Mouse (Mus musculus) right cerebral cortex, adult 18-20 months (tissue): Measurements from ENCODE around the gene Tnfaip1.
"Not testable (repeated sequence)": the region's sequence is repeated elsewhere in the genome, so short reads cannot be mapped to it uniquely, and the experiment has no call there.

ENCODE experiments used
- DNase-seq: peaks from one replicate; pipeline ENCODE4 v3.0.0; 2022; ENCODE audit warnings: mixed read lengths

The Tnfaip1 gene

DNA sequence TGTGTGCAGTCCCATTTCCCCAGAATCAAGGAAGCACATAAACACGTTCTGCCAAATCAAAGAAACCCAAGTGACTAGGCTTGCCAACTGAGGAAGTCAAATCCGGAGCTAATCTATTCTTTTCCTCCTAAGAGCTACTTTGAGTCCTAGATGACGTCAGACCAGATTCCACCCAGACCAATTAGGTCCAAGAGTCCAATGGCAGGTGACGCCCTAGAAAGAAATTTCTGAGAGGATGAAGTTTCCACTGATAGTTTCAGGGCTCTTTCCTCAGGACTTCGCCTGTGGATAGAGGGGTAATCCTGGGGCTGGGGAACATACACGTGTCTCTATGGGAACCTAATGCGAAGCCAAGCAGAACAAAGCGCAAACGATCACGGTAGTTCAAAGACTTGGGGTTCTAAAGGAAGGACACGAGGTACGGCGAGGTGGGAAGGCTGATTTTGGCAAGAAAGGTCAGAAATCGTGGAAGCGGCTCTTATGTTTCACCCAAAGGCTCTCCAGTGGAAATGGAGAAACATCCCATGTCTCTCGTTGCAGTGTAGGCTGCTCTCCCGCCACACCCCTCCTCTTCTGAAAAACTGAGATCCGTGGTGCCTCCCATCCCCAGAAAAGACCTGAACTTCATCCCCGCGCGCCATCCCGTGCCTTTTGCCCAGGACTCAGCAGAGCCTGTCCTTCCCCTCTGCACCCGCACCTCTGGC, 604 bp downstream of the Tnfaip1 start:
- DNase-seq, result no peak

DNA sequence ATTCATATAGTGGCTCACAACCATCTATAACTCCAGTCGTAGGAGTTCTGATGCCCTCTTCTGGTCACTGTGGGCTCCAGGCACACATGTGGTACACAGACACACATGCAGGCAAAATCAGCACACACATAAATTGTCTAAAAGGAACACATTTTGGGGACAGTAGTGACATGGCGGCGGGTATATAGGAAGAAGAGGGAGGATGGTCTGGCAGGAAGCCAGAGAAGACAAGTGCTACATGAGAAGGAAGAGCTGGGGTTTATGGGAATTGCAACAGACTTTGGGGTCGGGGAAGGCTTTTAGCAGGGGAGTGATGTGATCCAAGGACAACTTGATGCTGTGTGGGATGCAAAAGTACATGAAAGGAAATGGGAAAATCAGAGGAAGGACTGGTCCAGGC, 1.6 kb downstream of the Tnfaip1 start:
- DNase-seq, result no peak

DNA sequence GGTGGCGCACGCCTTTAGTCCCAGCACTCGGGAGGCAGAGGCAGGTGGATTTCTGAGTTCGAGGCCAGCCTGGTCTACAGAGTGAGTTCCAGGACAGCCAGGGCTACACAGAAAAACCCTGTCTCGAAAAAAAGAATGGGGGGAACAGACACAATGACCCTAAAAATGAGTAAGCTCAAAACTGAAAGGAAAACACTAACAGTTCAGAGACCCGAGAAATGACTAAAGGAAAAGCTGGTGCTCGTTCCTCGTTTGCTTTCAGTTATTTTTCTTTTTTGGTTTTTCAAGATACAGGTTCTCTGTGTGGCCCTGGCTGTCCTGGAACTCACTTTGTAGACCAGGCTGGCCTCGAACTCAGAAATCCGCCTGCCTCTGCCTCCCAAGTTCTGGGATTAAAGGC, 4.6 kb downstream of the Tnfaip1 start:
- not testable (repeated sequence) for DNase-seq

DNA sequence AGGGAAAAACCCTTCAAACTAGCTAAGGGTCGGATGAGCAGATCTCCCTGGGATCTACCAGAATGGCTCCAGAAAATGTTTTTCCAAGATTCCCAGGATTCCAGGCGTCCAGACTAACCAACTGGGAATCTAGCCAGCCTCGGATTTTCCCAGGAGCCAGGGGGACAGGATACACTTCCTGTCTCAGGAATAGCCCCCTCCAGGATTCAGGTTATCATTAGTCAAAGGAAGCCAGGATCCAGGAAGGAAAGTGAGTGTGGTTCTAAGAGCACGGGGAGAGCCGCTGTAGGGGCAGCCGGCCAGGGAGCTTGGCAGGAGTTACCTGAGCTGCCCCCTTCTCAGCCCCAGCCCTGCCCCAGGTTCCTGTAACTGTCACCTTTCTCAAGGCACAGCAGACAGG, 5.1 kb downstream of the Tnfaip1 start:
- DNase-seq, result no peak

DNA sequence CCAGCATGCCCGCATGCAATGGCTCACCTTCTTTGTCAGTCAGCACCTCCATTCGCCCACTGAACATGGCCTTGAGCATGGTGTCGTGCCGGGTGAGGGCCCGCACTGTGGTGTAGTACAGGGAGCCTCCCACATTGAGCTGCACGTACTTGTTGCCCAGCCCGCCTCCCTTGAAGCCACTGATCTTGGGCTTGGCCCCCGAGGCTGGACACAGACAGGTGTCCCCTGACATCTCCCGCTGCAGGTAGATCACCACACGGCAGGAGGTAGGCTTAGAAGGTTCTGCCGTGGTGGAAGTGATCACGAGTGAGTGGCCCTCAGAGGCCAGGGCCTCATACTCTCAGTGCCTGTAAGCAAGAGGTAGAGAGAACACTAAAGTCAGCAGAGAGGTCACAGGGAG, 6.1 kb downstream of the Tnfaip1 start:
- DNase-seq, result no peak

DNA sequence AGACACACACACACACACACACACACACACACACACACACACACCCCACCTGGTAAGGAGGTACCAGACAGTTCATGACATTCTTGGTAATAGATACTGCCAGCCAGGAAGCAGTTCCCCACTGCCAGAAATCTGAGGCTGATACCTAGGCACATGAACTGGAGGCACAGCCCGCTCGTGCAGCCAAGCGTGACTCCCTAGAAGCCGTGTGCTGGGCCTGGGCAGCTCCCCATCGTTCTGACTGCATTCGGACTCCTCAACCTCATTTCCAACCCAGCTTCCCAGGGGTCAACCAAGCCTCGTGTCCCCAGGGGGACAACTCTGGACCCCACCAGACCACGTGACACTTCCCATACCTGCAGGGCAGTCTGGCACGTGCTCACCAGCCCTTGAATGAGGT, 7.4 kb downstream of the Tnfaip1 start:
- no peak for DNase-seq

DNA sequence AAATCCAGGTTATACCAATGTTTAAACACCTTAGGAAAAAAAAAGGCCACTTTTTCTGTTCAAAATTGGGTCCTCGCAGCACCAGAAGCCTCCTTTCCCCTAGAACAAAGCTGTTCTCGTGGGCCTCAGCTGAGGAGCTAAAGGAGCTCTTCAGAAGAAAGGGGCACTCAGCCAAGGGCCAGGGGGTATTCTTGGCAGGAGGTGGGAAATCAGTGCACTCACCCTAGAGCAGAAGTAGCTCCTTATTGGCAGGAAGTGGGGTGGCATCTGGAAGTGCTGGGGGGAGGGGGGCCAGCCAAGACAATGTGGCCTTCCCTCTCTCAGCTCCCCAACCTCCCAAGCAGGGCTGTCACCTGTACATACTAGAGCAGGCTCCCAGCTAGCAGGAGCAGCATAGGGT, 11.3 kb downstream of the Tnfaip1 start:
- DNase-seq, result no peak

DNA sequence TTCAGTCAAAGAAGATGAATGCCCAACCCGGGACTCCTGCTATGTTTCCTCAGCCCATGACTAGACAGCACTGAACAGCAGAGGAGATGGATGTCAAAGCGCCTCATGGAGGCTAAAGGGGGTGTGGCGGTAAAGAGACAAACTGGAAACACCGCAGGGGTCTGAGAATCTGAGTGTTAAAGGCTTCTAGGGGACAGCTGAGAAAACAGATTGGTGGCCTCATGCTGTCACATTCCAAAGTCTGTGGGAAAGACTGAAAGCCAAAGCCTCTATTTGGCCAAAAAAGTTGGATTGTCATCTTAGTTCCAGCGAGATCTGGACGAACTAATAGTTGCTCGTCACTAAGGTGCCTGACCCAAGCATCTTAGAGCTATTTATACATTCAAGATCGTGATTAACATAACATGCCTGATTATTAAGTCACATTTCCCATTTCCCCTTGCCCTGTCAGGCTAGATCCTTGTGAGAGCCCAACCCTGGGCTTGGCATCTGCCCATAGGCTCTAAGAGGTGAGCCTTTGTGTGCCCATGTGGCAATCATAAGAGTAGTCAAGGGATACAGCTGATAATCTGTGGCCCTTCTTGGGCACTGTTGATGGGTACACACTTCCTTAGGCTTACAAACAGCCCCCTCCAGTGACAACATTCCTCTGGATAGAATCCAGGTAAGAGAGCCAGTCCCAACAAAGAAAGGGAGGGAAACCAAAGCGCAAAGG, 12.7 kb downstream of the Tnfaip1 start:
- no peak for DNase-seq

DNA sequence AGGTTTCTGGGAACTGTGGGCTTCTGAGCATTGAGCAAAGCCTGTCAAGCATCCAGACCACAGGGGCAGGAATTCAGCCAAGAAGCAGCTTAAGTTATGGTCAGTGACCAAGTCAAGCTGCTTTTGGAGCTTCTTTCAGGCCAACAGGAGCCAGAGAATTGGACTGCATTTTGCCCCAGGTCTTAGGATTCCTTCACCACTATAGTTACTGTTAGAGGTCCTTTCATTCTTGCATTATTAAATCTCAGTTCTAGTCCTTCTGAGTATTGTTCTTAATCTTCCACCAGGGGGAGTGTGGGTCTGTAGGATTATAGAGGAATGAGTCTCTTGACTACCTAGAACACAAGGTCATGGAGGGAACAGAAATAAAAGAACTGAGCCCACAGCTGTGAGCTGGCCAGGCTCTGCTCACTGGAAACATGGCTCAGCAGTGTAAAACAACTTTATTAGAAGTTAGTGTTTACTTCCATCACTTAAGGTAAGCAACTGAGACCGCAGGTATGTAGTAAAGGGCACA, 13.6 kb downstream of the Tnfaip1 start:
- DNase-seq, result no peak

DNA sequence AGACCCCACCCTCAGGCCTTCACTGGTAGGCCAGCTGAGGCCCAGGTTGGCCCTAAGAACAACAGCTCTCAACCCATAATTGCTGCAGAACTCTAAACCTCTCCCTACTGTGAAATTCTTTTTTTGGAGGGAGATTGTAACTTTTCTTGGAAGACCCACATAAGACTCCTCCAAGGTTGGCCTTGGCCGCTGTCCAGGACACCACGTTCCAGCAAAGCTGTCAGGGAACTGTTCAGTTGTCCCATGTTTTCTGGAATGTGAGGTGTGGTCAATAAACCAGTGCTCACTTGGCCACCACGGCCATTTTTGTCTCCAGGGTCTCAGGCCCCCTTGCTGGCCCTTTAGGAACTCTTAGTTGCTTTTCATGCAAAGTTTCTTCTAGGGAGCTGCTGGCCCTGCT, 14.3 kb downstream of the Tnfaip1 start:
- no peak for DNase-seq

DNA sequence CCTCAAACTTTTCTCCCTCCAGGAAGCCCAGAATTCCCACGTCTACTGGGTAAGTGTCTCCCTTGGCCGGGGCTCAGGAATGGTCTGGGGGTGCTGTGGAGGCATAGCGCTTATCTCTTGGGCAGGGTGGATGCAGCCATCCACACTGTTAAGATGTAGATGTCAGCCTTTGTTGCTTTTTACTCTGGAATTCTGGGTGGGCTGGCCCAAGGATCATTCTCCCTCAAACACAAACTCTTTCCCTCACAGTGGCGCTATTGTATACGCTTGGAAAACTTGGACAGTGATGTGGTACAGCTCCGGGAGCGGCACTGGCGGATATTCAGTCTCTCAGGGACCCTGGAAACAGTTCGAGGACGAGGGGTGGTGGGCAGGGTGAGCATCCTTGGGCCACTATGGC, 17.2 kb downstream of the Tnfaip1 start:
- no peak for DNase-seq

DNA sequence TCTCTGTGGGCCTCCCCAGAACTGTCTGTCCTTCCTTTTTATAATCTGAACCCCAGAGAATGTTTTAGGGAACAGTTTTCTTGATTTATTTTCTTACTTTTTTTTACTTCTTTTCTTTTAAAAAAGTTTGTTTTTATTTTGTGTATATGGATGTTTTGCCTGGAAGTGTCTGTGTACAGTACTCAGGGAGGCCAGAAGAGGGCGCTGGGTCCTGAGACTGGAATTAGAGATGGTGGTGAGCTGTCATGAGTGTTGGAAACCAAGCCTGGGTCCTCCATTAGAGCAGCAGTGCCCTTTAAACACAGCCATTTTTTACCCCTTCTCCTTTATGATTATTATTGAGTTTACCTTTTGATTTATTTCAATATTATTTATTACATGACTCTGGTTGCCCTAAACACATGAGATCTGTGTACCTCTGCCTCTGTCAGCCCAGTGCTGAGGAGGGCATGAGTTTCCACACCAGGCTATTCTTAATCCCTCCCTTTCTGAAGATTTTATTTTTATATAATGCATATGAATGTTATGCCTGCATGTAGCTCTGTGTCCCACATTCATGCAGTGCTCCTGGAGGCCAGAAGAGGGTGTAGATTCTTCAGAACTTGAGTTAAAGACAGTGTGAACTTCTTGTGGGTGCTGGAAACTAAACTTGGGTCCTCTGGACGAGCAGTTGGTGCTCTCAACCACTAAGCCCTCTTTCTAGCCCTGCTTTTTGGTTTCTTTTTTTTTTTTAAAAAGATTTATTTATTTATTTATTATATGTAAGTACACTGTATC, 20.4 kb downstream of the Tnfaip1 start:
- DNase-seq, result no peak

DNA sequence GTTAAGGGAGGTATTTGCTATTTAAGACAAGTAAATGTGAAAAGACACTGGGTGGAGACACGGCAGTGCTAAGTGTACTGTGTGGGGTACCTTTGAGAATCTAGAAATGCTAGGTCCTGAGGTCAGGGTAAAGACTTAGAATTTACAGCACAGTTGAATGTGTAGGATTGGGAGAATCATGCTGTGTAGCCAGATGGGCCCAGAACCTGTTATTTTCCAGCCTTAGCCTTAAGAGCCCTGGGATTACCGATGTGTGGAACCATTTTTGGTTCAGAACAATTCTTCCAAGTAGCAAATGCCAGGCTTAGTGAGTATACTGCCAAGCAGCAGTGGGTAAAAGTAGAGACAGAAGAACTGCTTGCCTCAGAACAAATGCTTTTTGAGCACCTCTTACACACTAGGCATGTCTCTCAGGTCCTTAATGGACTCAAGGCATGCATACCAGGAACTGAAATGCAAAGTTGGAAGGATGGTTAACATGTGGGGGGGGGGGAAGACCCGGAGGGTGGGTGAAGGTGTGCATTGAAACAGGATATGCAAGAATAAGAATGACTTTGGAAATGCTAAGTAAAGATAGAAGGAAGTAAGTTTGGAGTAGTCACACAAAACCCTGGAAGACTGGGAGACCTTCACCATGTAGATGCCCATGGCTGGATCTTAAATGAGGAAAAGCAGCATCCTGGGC, 22.9 kb downstream of the Tnfaip1 start:
- DNase-seq, result no peak

DNA sequence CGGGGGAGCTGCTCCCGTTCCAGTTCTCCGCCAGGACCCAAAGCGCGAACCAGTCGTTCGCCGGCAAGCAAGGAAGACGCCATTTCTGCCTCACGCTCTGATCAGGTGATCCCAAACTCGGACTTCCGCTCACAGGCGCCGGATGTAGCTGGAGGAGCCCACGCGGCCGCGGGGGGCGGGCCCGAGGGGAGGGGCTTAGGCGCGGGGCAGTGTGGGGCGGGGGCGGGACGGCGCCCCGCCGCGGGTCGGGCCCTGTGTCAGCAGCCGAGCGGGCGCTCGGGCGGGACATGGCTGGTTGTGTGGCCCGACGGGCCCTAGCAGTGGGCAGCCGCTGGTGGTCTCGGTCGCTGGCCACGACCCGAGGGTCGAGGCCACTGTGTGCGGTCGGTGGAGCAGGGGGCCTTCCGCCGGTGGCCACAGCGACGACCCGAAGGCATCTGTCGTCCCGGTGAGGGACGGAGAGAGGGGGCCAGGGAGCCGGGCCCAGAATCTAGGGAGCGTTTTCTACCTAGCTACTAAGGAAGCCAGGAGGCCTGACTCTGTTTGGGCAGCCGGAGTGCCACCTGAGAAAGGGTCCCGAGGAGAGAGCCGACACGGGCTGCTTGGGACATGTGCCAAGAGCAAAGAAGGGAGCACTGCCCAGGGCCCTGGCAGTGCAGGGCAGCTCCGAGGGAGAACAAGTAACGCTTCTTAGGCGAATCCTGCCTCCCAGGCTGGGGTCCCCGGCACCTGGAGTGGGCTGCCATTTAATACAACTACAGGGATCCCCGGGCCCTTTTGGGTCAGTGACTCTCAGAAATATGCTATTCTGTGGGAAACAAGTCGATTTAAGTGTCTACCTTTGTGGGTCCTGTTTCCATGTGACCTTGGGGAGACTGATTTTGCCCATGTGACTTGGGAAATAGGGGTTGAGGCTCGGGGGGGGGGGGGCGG, 23.8 kb downstream of the Tnfaip1 start, which contains the start of the genes Tmem199 and Poldip2:
TSS of gene Tmem199 (minus strand) at position 148 of the 933 bp plus-strand sequence.
TSS of gene Poldip2 (plus strand) at position 169 of the 933 bp plus-strand sequence.
- peak; percentile 92 for DNase-seq

DNA sequence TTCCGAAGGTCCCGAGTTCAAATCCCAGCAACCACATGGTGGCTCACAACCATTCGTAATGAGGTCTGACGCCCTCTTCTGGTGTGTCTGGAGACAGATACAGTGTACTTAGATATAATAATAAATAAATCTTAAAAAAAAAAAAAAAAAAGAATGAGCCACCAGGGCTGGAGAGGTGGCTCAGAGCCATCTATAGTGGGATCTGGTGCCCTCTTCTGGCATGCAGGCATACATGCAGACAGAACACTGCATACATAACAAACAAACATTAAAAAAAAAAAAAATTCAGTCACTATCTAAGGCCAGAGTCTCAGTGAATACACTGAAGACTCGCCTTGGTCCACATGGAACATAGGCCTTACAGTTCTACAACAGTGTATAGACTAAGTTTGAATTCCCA, 27.0 kb downstream of the Tnfaip1 start:
- no peak for DNase-seq

DNA sequence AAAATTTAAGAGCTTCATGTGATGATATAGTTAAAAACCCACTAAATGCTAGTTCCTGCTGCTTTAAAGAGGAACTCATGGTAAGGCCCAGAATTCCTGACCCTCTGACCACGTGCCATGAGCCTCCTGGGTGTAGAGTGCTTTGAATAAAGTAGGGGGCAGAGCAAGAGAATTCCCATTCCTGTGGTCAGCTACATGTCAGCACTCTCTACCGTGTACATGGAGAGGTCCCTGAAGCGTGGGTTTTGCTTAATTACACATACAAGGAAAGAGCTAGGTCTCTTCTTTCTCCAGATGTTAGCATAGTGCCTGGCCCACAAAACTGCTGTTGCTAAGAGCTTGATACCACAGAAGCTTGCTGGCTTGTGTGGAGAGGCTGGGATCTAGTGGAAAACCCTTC, 30.7 kb downstream of the Tnfaip1 start:
- DNase-seq, result no peak

DNA sequence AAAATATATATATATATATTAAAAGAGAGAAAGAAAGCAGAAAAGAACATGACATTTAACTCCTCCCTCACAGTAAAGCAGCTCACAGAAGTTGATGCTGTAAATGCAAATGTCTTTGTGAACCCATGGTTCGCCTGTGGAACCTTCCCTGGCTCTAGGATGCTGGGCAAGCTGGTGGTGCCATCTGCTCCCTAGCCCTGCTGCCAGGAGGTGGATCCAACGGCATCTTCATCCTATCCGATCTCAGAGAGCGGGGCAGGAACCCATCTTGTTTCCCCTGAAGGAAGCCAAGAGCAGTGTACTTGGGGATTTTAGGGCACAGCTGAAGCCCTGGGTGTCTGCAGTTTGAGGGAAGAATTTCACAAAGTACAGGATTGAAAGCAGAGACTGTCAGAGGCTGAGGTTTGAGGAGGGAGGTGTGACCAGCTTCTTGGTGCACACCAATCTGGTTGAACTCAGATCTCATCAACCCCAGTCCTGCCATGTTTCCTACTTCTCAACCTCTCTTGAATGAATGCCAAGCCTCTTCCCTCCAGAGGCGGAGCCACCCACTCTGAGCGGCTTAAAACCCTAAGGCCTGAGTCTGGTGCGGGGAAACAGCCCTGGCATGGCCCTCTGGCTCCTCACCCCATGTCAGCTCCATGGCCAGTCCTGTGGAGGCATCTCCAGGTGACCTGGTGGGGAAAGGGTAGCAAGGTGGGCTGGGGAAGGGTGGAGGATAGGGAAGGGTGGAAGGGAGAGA, 33.1 kb downstream of the Tnfaip1 start, which contains the start of gene Sebox:
TSS of gene Sebox (plus strand) at position 539 of the 742 bp plus-strand sequence.
- peak; percentile 29 for DNase-seq

DNA sequence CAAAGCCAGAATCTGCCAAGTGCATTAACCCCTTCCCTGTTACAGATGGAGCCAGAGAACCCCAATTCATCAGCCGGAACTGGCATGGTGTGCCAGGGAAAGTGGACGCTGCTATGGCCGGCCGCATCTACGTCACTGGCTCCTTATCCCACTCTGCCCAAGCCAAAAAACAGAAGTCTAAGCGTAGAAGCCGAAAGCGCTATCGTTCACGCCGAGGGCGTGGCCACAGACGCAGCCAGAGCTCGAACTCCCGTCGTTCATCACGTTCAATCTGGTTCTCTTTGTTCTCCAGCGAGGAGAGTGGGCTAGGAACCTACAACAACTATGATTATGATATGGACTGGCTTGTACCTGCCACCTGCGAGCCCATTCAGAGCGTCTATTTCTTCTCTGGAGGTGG, 34.6 kb downstream of the Tnfaip1 start:
- no peak for DNase-seq

DNA sequence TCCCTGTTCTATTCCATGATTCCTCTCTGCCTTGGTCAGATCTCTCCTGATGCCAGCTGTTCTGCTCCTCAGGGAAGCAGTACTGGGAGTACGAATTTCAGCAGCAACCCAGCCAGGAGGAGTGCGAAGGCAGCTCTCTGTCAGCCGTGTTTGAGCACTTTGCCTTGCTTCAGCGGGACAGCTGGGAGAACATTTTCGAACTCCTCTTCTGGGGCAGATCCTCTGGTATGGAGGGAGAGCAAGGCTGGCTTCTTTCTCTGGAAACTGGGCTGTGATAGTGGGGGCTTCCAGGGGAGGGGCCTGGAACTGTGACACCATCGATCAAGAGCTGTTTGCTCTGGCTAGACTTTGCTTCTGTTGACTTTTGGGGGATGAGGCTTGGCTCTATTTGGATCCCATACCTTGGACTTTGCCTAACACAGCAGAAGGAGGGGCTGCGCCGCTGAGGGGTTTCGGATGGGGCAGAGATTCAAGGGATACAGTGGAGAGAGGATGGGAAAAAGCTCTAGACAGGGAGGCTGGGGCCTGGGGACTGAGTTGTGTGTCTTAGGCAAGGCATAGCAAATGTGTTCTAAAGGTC, 35.4 kb downstream of the Tnfaip1 start:
- DNase-seq, result no peak

DNA sequence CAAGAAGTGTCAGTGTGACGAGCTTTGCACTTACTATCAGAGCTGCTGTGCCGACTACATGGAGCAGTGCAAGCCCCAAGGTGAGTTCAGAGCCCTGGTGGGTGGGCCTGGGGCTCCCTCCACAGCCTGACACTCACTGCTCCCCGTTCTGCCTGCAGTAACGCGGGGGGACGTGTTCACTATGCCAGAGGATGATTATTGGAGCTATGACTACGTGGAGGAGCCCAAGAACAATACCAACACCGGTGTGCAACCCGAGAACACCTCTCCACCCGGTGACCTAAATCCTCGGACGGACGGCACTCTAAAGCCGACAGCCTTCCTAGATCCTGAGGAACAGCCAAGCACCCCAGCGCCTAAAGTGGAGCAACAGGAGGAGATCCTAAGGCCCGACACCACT, 36.6 kb downstream of the Tnfaip1 start:
- no peak for DNase-seq
